Mouse (Mus musculus) CH12.LX (cell line): ENCODE data around the gene Ccnd3. TPM values are rescaled to one million over a fixed set of nuclear protein-coding genes. Genes with fewer than 3 reads are reported as not detected.
"Not testable (repeated sequence)": the region's sequence is repeated elsewhere in the genome, so short reads cannot be mapped to it uniquely, and the experiment has no call there.

Experiments
- DNase-seq: peaks from one replicate; pipeline ENCODE4 v3.0.0-alpha.2; 2013; ENCODE audit errors: extremely low read depth
- H3K27ac ChIP-seq: 2 replicates; pipeline ENCODE4 v1.5.1; 2012; ENCODE audit warnings: low read depth, mild to moderate bottlenecking, control low read depth, moderate library complexity; ENCODE audit not compliant: insufficient read depth
- H3K27me3 ChIP-seq: replicated peaks from 2 replicates; pipeline ENCODE3; 2012; ENCODE audit warnings: inconsistent platforms
- H3K36me3 ChIP-seq, 2 experiments: replicated peaks in 1 of 2; 2 replicates each; pipeline versions ENCODE3 to v1.6.1; 2012; ENCODE audit warnings: inconsistent platforms in 1 of 2, low read length in 1 of 2, mild to moderate bottlenecking in 1 of 2, mixed read lengths in 1 of 2, moderate library complexity in 1 of 2; ENCODE audit not compliant: control insufficient read depth in 1 of 2, insufficient read depth in 1 of 2
- H3K4me1 ChIP-seq, 2 experiments: 2 replicates each; pipeline ENCODE4 v1.6.1; 2012; ENCODE audit warnings: inconsistent platforms in 1 of 2, moderate library complexity in 1 of 2; ENCODE audit not compliant: insufficient read depth in 2 of 2, control insufficient read depth in 1 of 2
- H3K4me2 ChIP-seq: 2 replicates; pipeline ENCODE4 v1.6.1; 2012; ENCODE audit warnings: low read depth, mild to moderate bottlenecking, control low read depth; ENCODE audit not compliant: poor library complexity, insufficient read depth, severe bottlenecking
- H3K4me3 ChIP-seq, 3 experiments: fragments of 150-350 bp in 1 of 3; sonication (generic) in 1 of 3; replicated peaks in 1 of 3; 2 replicates each; pipeline versions ENCODE3 to v1.5.1; 2011 to 2012; ENCODE audit warnings: low read depth in 2 of 3, low read length in 2 of 3, mild to moderate bottlenecking in 2 of 3, moderate library complexity in 2 of 3, control low read depth in 1 of 3, improper control_type of control experiment in 1 of 3, inconsistent platforms in 1 of 3, mixed read lengths in 1 of 3; ENCODE audit not compliant: poor library complexity in 1 of 3
- H3K79me2 ChIP-seq: replicated peaks from 2 replicates; pipeline ENCODE4 v1.6.1; 2012; ENCODE audit warnings: mild to moderate bottlenecking, moderate library complexity; ENCODE audit not compliant: control insufficient read depth, poor library complexity, insufficient read depth, severe bottlenecking; ENCODE audit errors: extremely low read depth
- H3K9ac ChIP-seq: 2 replicates; pipeline ENCODE4 v1.6.1; 2012; ENCODE audit warnings: low read depth, mild to moderate bottlenecking, control low read depth, moderate library complexity; ENCODE audit not compliant: insufficient read depth
- H3K9me3 ChIP-seq: replicated peaks from 2 replicates; pipeline ENCODE3; 2012; ENCODE audit warnings: low read length, inconsistent platforms, mixed read lengths
- BHLHE40 ChIP-seq: IDR thresholded peaks from 2 replicates; pipeline ENCODE4 v1.6.1; 2011; ENCODE audit warnings: mild to moderate bottlenecking, low read depth, low read length, improper control_type of control experiment
- CTCF ChIP-seq, 2 experiments: IDR thresholded peaks in 1 of 2; conservative IDR thresholded peaks in 1 of 2; 2 replicates each; pipeline ENCODE4 v1.5.1; 2011 to 2012; ENCODE audit warnings: low read depth in 2 of 2, low read length in 2 of 2, improper control_type of control experiment in 1 of 2, inconsistent platforms in 1 of 2, mild to moderate bottlenecking in 1 of 2, moderate library complexity in 1 of 2
- E2F4 ChIP-seq: IDR thresholded peaks from 2 replicates; pipeline ENCODE4 v1.6.1; 2011; ENCODE audit warnings: low read depth, low read length, improper control_type of control experiment; ENCODE audit not compliant: insufficient replicate concordance
- HCFC1 ChIP-seq: IDR thresholded peaks from 2 replicates; pipeline ENCODE4 v1.6.1; 2012; ENCODE audit warnings: low read depth, mild to moderate bottlenecking, inconsistent platforms, low read length, improper control_type of control experiment
- IRF4 ChIP-seq: IDR thresholded peaks from 2 replicates; pipeline ENCODE4 v1.6.1; 2014; ENCODE audit warnings: low read depth, mild to moderate bottlenecking, inconsistent platforms, low read length, improper control_type of control experiment
- KAT2A ChIP-seq: IDR thresholded peaks from 2 replicates; pipeline ENCODE4 v1.6.1; 2012; ENCODE audit warnings: low read length, improper control_type of control experiment, inconsistent platforms; ENCODE audit not compliant: insufficient replicate concordance
- MAFK ChIP-seq: IDR thresholded peaks from 2 replicates; pipeline ENCODE4 v1.6.1; 2011; ENCODE audit warnings: low read length, improper control_type of control experiment; ENCODE audit not compliant: insufficient replicate concordance
- MAX ChIP-seq: IDR thresholded peaks from 2 replicates; pipeline ENCODE4 v1.6.1; 2011; ENCODE audit warnings: low read length, improper control_type of control experiment
- MAZ ChIP-seq: IDR thresholded peaks from 2 replicates; pipeline ENCODE4 v1.6.1; 2012; ENCODE audit warnings: low read depth, mild to moderate bottlenecking, inconsistent platforms, low read length, improper control_type of control experiment, moderate library complexity
- NELFE ChIP-seq: IDR thresholded peaks from 2 replicates; pipeline ENCODE4 v1.6.1; 2011; ENCODE audit warnings: low read depth, low read length, improper control_type of control experiment
- NRF1 ChIP-seq: IDR thresholded peaks from 2 replicates; pipeline ENCODE4 v1.6.1; 2014; ENCODE audit warnings: low read depth, mild to moderate bottlenecking, inconsistent platforms, low read length, improper control_type of control experiment, moderate library complexity
- PAX5 ChIP-seq: IDR thresholded peaks from 2 replicates; pipeline ENCODE4 v1.6.1; 2012; ENCODE audit warnings: low read length, inconsistent platforms, mixed read lengths
- POLR2A ChIP-seq: IDR thresholded peaks from 2 replicates; pipeline ENCODE4 v1.6.1; 2011; ENCODE audit warnings: low read depth, mild to moderate bottlenecking, improper control_type of control experiment, low read length
- POLR2AphosphoS2 ChIP-seq: IDR thresholded peaks from 2 replicates; pipeline ENCODE4 v1.6.1; 2011; ENCODE audit warnings: low read depth, low read length, improper control_type of control experiment
- SMC3 ChIP-seq: IDR thresholded peaks from 2 replicates; pipeline ENCODE4 v1.6.1; 2011; ENCODE audit warnings: low read depth, low read length, improper control_type of control experiment
- TBP ChIP-seq: conservative IDR thresholded peaks from 2 replicates; pipeline ENCODE4 v1.6.1; 2011; ENCODE audit warnings: low read depth, low read length, improper control_type of control experiment
- USF1 ChIP-seq: IDR thresholded peaks from 2 replicates; pipeline ENCODE4 v1.6.1; 2014; ENCODE audit warnings: low read depth, mild to moderate bottlenecking, inconsistent platforms, low read length, improper control_type of control experiment
- USF2 ChIP-seq: conservative IDR thresholded peaks from 2 replicates; pipeline ENCODE4 v1.6.1; 2011; ENCODE audit warnings: low read depth, low read length, improper control_type of control experiment
- ZKSCAN1 ChIP-seq: IDR thresholded peaks from 2 replicates; pipeline ENCODE4 v1.6.1; 2012; ENCODE audit warnings: low read depth, inconsistent platforms, low read length, improper control_type of control experiment, borderline replicate concordance
- dilution Hi-C: fragments of 300-500 bp; cut with MboI; formaldehyde crosslinking; loops from 2 replicates; pipeline ENCODE4 v1.14.3; 2020; ENCODE audit warnings: low sequenced_read_pairs; ENCODE audit not compliant: extremely low pct_unique_long_range_greater_than_20kb, extremely low pct_ligation_motif_present
- in situ Hi-C: fragments of 300-500 bp; cut with MboI; formaldehyde crosslinking; loops from 3 replicates; pipeline ENCODE4 v1.14.3; 2019; ENCODE audit warnings: low sequenced_read_pairs, low pct_ligation_motif_present, low pct_unique_long_range_greater_than_20kb, mixed read lengths
- polyA plus RNA-seq: library from polyadenylated mRNA; unstranded; fragments of >175 nt; gene quantifications from 2 replicates; pipeline ENCODE4 v1.2.1, GENCODE M21; 2012; ENCODE audit warnings: low read depth; ENCODE audit not compliant: insufficient read length
- total RNA-seq, 2 experiments: library from RNA; depleted of rRNA; stranded (reverse); fragments of 300-350 nt in 1 of 2; fragments of >200 nt in 1 of 2; gene quantifications; 2 replicates each; pipeline ENCODE4 v1.2.3; 2012 to 2014

Ccnd3 gene
- total and polyA plus RNA-seq, 3 experiments = 30.6 to 121 (median 48.7) TPM

DNA sequence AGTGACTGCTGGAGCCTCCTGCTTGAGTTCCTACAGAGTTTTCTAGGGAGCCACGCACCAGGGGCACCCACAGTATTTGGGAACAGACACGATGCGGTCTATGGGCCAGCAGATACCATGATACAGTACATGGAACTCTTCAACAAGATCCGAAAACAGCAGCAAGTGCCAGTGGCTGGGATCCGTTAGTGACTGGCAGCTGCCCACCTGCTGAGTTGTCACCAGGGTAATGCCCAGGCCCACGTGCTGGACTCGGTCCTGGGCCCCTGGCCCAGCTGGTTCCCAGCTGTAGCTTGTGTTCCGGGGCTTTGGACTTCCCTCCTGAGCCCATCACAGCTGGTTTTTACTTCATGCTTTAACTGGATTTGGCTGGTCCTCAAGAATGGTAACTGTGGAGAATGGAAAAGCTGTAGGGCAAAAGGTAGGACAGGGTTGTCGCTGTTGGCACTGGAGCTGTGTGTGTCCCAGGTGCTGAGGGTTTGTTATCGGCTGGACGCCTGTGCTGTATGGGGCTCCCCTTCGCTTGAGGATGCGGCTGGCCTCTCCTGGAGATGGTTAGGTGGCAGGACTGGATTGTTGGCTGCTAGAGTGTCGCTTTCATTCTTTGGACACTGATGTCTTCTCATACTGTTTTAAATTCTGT lies 118.2 kb downstream of the Ccnd3 start:
- Histone ChIP-seq H3K27me3 (no peaks in the 10 kb centered on the region), H3K36me3 (peaks cover 52 to 83% of the 10 kb centered on the region in 2 experiments), H3K4me1 (peaks cover 4 to 6% of the 10 kb centered on the region in 2 experiments; a peak in 1 of 4 replicates), H3K9me3 (peaks cover 5% of the 10 kb centered on the region), H3K79me2 (peaks cover 8% of the 10 kb centered on the region; the same call in 1 of the 2 replicates), H3K9ac (no peak overlapping the region), H3K4me2 (no peak overlapping the region), H3K27ac (no peak overlapping the region), H3K4me3 (no peak overlapping the region)
- TF ChIP-seq MAFK = no peak
- TF ChIP-seq SMC3 = no peak
- TF ChIP-seq PAX5 = no peak
- TF ChIP-seq TBP = no peak
- TF ChIP-seq BHLHE40 = no peak
- TF ChIP-seq USF2 = no peak
- TF ChIP-seq E2F4 = no peak
- TF ChIP-seq KAT2A = no peak
- no peak for TF ChIP-seq IRF4
- TF ChIP-seq MAX = no peak
- no peak for TF ChIP-seq ZKSCAN1
- TF ChIP-seq NRF1 = no peak
- no peak for TF ChIP-seq MAZ
- no peak for TF ChIP-seq NELFE
- TF ChIP-seq HCFC1 = no peak
- no peak for TF ChIP-seq POLR2AphosphoS2
- TF ChIP-seq USF1 = no peak
- no peak for TF ChIP-seq POLR2A
- no peak for DNase-seq
- in situ Hi-C loops = loop anchor here (25.0 kb wide), 1 partner anchor 236 kb away; the partner anchor contains the start of gene Guca1b
- dilution Hi-C loops = no loop called here

DNA sequence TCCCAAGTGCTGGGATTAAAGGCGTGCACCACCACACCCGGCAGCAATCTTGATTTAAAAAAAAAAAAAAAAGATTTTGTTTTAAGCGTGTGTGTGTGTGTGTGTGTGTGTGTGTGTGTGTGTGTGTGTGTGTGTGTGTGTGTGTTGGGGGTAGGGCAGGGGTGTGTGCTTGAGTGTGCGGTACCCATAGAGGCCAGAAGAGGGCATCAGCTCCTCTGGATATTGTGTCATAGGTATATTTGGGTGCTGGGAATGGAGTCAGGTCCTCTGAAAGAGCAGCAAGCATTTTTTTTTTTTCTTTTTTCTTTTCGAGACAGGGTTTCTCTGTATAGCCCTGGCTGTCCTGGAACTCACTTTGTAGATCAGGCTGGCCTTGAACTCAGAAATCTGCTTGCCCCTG lies 119.7 kb downstream of the Ccnd3 start:
- peaks cover 42 to 70% of the 10 kb centered on the region in 2 experiments for H3K36me3 ChIP-seq
- H3K4me3 ChIP-seq, DNase-seq, H3K9ac ChIP-seq, H3K4me2 ChIP-seq, H3K27me3 ChIP-seq, H3K79me2 ChIP-seq, dilution Hi-C loops, H3K9me3 ChIP-seq, H3K27ac ChIP-seq: not testable (repeated sequence)
- H3K4me1 ChIP-seq = peaks cover 4 to 11% of the 10 kb centered on the region in 2 experiments; a peak in 2 of 4 replicates
- peak in 1 of 2 experiments; percentile 10; a peak in 1 of 4 replicates for TF ChIP-seq CTCF (conservative IDR thresholded peaks at IDR 0.05 in 1 of 2, IDR thresholded peaks at IDR 0.05 in 1 of 2; ENCODE audit: low read depth in 2 of 2, low read length in 2 of 2)
- in situ Hi-C loops = loop anchor here (25.0 kb wide), 1 partner anchor 237 kb away; the partner anchor contains the start of gene Guca1b
